Mouse (Mus musculus) cerebellum, adult (tissue): ENCODE measurements around the gene Nckipsd.

Experiments
- ATAC-seq: cut with Nextera tagmentation; 2 replicates; pipeline ENCODE4 v1.9.2; 2017; ENCODE audit warnings: mild to moderate bottlenecking, moderate library complexity, mixed read lengths; ENCODE audit not compliant: insufficient number of reproducible peaks, low FRiP score, low TSS enrichment

Gene Nckipsd

DNA sequence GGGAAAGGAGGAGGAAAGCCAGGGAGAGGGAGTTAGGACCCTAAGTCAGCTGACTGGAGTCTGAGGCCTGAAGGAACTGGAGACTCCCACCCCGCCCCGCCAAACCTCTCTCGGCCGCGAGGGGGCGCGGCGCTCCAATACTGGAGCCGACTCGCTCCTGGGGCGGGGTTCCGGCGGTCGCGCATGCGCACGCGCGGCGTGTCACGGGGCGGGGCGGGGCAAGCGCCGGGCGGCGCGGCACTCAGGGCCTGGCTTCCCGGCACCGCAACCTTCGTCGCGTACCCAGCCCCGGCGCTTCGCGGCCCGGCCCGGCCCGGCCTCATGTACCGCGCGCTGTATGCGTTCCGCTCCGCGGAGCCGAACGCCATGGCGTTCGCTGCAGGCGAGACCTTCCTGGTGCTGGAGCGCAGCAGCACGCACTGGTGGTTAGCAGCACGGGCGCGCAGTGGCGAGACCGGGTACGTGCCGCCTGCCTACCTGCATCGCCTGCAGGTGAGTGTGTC is at the start of gene Nckipsd:
Gene Nckipsd, plus strand, starts transcription at position 206 of the 503 bp plus-strand sequence.
- ATAC-seq, result peak; percentile 74

DNA sequence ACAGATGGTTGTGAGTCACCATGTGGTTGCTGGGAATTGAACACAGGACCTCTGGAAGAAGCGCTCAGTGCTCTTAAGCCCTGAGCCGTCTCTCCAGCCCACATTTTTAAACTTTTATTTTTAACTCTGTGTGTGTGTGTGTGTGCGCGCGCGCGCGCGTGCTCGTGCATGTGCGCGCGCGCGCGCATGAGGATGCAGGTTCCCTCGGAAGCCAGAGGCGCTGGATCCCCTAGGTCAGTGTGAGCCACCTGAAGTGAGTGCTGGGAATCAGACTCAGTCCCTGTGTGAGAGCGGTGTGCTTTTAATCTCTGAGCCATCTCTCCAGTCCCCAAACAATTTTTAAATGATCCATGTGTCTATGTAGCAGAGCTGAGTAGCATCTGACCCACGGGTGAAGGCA is 49.0 kb upstream of the Nckipsd start:
- ATAC-seq, result no peak

GRCm38 (mm10) chr9:108759805-108760204 is 48.4 kb upstream of the Nckipsd start:
- no peak for ATAC-seq

DNA sequence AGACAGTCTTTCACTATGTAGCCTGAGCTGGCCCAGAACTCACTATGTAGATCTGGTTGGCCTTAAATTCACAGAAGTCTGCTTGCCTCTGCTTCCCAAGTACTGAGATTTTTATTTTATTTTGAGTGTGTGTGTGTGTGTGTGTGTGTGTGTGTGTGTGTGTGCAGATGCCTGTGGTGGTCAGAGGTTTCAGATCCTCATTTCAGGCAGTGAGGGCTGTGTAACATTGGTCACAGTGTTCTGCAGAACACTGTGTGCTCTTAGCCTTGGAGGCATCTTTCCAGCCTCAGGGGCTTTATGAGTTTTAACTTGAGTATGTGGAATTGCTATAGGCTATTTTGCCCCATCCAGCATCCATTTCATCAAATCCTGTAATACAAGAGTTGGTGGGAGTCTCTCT is 46.6 kb upstream of the Nckipsd start:
- no peak for ATAC-seq

GRCm38 (mm10) chr9:108764971-108765370 is 43.2 kb upstream of the Nckipsd start:
- ATAC-seq, result no peak

- no peak for ATAC-seq
These were observed 31.6 kb upstream of the Nckipsd start for GRCm38 (mm10) chr9:108776614-108777013.

DNA sequence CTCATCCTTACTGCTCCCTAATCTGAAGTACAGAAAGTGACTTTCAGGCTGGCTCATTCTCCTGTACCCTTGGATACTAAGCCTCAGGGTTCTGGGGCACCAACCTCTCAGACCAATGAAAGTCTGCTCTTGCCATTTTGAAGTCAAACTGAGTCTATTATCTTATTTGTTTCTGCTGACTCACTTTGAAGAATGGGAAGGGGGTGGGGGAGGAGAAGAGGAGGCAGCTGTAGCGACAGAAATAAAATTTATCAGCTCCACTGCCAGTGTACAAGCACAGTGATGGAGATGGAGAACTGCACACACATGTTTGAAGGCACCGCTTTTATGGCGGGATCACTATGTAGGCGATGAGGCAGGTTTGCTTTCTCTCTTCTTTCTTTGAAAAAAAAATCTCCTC is 30.9 kb upstream of the Nckipsd start:
- no peak for ATAC-seq

- no peak for ATAC-seq
These were observed 27.2 kb upstream of the Nckipsd start for GRCm38 (mm10) chr9:108780959-108781358.

- no peak for ATAC-seq
These were observed 26.3 kb upstream of the Nckipsd start for GRCm38 (mm10) chr9:108781891-108782290.

- no peak for ATAC-seq
These were observed 25.2 kb upstream of the Nckipsd start for GRCm38 (mm10) chr9:108782836-108783547.

GRCm38 (mm10) chr9:108783548-108784463 is 24.4 kb upstream of the Nckipsd start, which contains the start of gene Ip6k2:
TSS of gene Ip6k2 (plus strand) at chr9:108783796.
- ATAC-seq, result peak; percentile 92

DNA sequence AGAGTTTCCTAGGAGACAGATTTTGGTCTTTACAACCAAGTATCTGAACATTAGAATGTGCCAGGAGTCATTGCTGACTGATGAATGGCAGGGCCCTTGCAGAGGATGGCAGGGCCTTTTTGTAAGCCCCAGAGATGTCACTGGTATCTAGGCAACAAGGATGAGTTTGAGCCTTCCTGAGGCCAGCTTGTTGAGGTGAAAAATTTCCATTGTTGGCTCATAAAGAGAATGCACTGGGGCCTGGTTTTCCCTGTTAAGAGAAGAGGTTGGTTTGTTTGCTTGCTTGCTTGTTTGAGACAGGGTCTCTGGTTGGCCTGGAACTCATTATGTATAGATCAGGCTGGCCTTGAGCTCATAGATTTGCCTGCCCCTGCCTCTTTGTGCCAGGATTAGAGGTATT is 22.8 kb upstream of the Nckipsd start:
- ATAC-seq, result no peak

DNA sequence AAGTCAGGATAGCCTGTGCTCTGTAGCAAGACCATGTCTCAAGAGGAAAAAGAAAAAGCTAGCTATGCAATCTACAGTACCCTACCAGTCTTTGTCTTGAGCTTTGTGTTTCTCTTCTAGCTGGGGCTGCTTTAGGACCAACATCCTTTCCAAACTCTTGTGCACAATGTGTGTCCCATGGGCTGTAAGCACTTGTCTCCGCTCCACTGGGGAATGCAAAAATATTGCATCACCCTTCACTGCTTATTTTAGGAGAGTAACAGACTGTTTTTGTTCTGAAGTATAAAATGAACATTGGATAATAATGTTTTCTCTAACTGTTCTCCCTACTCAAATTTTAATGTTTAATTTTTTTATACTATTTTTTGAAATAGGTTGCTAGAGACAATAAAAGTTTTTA is 21.7 kb upstream of the Nckipsd start:
- no peak for ATAC-seq

GRCm38 (mm10) chr9:108787080-108787479 is 21.1 kb upstream of the Nckipsd start:
- ATAC-seq, result no peak

DNA sequence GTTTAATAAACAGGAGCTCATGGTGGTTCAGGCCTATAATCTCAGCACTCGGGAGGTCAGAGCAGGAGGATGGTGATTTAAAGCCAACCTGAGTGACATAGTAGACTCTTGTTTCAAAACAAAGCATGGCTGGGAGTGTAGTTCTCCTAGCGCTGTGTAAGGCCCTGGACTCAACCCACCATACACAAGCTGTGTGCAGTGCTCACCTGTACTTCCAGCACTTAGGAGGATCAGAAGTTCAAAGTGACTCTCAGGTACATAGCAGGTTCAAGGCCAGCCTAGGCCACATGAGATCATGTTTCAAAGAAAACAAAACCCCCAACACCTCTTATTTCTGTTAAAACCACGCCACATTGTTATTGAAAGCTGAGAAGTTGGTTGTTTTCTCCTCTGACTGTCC is 19.5 kb upstream of the Nckipsd start:
- no peak for ATAC-seq

- no peak for ATAC-seq
These were observed 15.9 kb upstream of the Nckipsd start for GRCm38 (mm10) chr9:108792307-108792706.

DNA sequence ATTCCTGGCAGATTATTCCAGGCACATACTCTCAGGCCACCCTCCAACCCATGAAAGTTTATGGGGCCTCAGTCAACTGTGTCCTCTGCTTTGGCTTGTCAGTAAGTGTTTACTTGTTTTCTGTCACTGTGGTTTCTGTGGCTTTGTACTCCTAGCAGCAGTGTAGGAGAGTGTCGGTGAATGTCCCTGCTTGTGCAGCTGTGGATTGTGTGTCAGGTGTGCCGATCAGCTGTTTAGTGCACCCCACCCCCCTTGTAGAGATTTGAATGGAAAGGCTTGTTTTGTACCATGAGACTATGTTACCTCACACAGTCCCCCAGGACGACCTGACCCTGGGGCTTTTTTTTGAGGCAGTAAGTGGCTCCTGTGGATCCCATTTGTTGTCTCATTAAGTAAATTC is 15.4 kb upstream of the Nckipsd start:
- no peak for ATAC-seq

DNA sequence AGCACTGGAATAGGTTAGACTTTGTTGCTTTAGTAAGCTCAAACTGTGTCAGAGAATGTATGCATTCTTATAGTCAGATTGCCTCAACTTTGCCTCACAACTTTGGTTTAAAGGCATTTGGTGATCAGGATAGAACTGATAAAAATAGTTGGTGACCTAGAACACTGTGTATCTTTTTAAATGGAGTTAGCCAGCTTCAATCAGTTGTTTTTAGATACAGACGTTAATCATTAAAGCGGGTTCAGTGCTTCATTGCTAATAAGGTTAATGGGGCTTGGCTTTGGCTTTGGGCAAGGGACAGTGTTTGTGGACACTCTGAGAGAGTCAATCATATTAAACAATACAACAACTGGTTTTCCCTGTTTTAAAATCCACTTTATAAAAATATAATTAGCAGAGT is 12.9 kb upstream of the Nckipsd start:
- no peak for ATAC-seq

GRCm38 (mm10) chr9:108795762-108796161 is 12.4 kb upstream of the Nckipsd start:
- ATAC-seq, result 0 out of 2 replicates have a peak, but pooled peaks have one; percentile 26

GRCm38 (mm10) chr9:108796351-108796981 is 11.7 kb upstream of the Nckipsd start:
- no peak for ATAC-seq

- ATAC-seq, result no peak
These were observed 10.7 kb upstream of the Nckipsd start for GRCm38 (mm10) chr9:108797477-108797876.
